Mouse (Mus musculus) frontal cortex, adult 2 months (tissue): ENCODE data around the gene Glrx. TPM values are rescaled to one million over a fixed set of nuclear protein-coding genes. Genes with fewer than 3 reads are reported as not detected.
"Not testable (repeated sequence)": the region's sequence is repeated elsewhere in the genome, so short reads cannot be mapped to it uniquely, and the experiment has no call there.

Source experiments
- DNase-seq, 2 experiments: peaks; one replicate each; pipeline ENCODE4 v3.0.0; 2022; ENCODE audit warnings: low spot score in 1 of 2; ENCODE audit errors: extremely low spot score in 1 of 2
- polyA plus RNA-seq: library from polyadenylated mRNA; depleted of rRNA; stranded (reverse); fragments of >200 nt; gene quantifications from 2 replicates; pipeline ENCODE4 v1.2.3, GENCODE M21; 2012

The Glrx gene
- polyA plus RNA-seq, 1 experiment: 67.2 TPM

GRCm38 (mm10) chr13:75832697-75833096 is 7.0 kb upstream of the Glrx start:
- DNase-seq: no peak

GRCm38 (mm10) chr13:75833499-75833898 is 6.2 kb upstream of the Glrx start:
- DNase-seq: no peak

- no peak for DNase-seq
Measured at GRCm38 (mm10) chr13:75835461-75835860, 4.2 kb upstream of the Glrx start.

GRCm38 (mm10) chr13:75838506-75838905 is 1.2 kb upstream of the Glrx start:
- DNase-seq: no peak

GRCm38 (mm10) chr13:75840752-75841285 is 1.2 kb downstream of the Glrx start:
- peak in 1 of 2 experiments; percentile 29 for DNase-seq

GRCm38 (mm10) chr13:75841950-75842349 is 2.3 kb downstream of the Glrx start:
- no peak for DNase-seq

GRCm38 (mm10) chr13:75843331-75843730 is 3.7 kb downstream of the Glrx start:
- DNase-seq: no peak

GRCm38 (mm10) chr13:75843993-75844683 is 4.5 kb downstream of the Glrx start:
- DNase-seq: no peak

GRCm38 (mm10) chr13:75844833-75845518 is 5.3 kb downstream of the Glrx start:
- DNase-seq: no peak

GRCm38 (mm10) chr13:75845519-75846166 is 6.0 kb downstream of the Glrx start:
- DNase-seq: no peak

GRCm38 (mm10) chr13:75847027-75847426 is 7.4 kb downstream of the Glrx start:
- no peak for DNase-seq

- no peak for DNase-seq
Measured at GRCm38 (mm10) chr13:75852027-75852426, 12.4 kb downstream of the Glrx start.

- no peak for DNase-seq
Measured at GRCm38 (mm10) chr13:75853118-75853517, 13.4 kb downstream of the Glrx start.

- no peak for DNase-seq
Measured at GRCm38 (mm10) chr13:75859264-75859844, 19.7 kb downstream of the Glrx start.

- DNase-seq: no peak
Measured at GRCm38 (mm10) chr13:75865486-75866184, 26.0 kb downstream of the Glrx start.

GRCm38 (mm10) chr13:75867876-75868275 is 28.2 kb downstream of the Glrx start:
- DNase-seq: peak; percentile 32 to 59

- no peak for DNase-seq
Measured at GRCm38 (mm10) chr13:75874608-75875376, 35.1 kb downstream of the Glrx start.

- DNase-seq: not testable (repeated sequence)
Measured at GRCm38 (mm10) chr13:75876188-75876587, 36.5 kb downstream of the Glrx start.

GRCm38 (mm10) chr13:75876592-75876991 is 36.9 kb downstream of the Glrx start:
- no peak for DNase-seq

GRCm38 (mm10) chr13:75877907-75878306 is 38.2 kb downstream of the Glrx start:
- DNase-seq: peak in 1 of 2 experiments; percentile 89
